Mouse (Mus musculus) testis, postnatal 10 days (tissue): ENCODE measurements around the gene Pank4.
A peak's percentile ranks its signal among the peaks of the same experiment; 100 is the strongest.

Experiments used
- DNase-seq: peaks from one replicate; pipeline ENCODE4 v3.0.0; 2021; ENCODE audit warnings: low spot score

Gene Pank4

DNA sequence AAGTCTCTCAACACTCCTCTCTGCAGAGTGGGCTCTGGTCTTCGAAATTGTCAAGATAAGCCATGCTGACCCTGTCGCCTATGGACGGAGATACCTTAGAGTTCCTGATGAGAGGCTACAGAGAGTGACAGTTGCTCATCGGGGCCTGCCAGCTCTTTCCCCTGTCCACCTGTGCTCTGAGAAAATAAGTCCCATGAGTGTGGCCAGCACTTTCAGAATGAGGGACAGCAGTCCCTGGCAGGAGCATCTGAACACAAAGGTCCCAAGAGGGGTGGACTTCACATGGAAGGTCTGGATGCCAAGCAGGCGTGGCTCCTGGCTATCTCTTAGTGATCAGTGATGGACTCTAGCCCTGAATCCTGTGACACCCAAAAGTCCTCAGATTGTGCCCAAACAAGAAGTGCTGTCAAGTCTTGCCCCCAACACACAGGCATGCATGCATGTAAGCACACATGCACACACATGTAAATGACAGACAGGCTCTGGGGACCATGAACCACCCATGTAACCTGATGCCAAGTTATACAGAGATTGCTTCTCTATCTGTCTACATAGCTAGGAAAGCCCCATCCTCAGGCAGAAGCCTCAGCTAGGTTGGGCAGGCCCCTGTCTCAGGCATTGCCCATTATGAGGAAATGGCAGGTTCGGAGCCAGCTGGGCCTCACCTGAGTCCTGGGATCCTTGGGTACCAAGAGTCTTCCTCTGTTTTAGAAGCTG is 20.4 kb upstream of the Pank4 start:
- no peak for DNase-seq

DNA sequence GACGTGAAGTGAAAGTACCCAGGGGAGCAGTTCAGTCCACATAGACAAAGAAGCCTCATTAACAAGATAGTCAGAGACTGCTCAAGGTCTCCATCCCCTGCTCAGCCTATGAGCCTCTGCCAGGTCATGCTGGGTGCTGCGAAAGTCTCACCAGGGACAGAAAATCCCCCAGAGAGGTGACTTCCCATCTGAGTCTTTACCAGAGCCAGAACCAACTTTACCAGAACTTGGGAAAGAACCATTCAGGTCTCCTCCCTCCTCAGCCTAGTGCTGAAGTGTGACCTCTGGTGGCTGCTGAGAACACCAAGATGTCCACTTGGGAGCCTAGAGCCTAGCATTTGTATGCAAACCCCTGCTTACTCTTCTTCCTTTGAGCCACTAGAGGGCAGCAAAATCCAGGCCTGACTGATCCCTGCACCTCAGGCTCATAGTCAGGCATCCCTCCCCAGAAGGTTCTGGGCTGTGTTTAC is 19.8 kb upstream of the Pank4 start:
- peak; percentile 77 for DNase-seq

DNA sequence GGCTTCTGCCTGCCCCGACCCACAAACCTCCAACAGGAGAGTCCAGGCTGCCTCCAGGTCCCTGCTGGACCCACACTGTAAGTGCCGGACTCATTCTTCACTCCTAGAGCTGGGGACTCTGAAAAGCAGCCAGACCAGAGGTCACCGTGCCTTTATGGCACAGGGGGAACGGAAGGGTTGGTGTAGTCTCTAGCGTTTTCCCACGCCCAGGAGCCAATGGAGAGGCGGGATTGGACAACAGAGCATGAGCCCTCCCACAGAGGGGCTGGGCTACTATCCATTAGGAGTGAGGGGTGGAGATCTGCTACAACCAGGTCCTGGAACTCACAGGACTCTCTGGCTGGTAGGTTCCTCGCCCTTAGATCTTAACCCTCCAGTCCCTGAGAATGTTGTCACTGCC is 17.6 kb upstream of the Pank4 start:
- peak; percentile 75 for DNase-seq

DNA sequence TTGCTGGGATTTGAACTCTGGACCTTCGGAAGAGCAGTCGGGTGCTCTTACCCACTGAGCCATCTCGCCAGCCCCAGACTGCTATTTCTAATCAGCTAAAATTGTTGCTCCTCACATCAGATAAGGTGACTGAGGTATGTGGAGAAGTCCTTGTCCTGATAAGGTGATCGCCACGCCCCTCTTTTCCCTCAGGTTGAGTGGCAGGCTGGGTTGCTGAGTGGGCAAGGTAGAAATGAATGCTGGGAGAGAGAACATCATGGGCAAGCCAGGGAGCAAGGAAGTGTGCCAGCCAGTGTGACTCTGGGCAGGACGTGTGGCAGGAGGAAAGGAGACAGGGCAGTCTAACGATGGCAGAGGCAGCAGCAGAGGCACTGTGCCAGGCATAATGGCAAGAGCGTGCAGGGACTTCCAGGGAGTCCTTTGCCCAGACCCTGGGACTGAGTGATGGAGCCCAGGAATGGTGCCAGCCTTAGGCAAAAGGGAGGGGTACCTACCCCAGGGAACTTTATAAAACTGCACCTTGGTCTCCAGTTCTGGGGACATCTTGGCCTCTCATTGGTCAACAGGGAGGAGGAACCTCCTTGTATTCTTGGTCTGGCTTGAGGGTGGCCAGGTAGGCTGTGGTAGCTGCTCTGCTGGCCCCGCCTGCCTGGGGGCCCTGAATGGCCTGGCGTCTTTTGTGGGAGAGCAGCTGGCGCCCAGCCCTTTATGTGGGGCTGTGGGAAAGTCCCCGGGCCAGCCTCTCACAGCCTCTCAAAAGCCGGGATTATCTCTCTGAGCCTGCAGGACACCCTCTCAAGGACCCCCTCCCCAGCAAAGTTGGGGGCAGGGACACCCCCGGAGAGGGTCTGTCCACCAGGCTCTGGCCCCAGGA is 15.6 kb upstream of the Pank4 start:
- no peak for DNase-seq

DNA sequence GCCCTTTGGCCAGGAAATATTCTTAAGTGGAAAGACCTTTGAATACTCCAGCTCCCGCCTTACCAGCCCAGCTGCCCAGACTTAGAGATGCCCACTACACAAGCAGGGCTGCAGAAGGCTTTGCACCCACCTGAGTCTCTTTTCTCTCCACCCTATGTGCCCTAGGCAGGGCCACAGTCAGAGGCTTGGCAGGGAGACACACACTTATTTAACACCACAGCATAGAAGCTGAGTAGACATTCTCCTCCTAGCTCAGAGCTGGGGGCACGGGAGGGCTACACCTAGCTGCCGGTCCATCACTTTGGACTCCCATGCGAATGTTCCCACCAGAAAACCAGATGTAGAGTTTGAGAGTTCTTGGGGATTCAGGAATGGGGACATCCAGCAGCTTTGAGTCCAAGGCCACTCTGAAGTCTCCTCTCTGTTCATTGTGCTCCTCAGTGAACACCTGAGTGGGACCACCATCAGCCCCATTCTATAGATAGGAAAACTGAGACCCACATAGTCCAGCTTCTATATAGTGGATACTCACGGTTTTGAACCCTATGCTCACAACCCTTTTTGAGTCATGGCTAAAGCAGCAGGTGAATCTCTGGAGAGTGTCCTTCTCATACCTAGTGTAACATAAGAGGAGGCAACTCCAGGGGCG is 14.9 kb upstream of the Pank4 start:
- no peak for DNase-seq

DNA sequence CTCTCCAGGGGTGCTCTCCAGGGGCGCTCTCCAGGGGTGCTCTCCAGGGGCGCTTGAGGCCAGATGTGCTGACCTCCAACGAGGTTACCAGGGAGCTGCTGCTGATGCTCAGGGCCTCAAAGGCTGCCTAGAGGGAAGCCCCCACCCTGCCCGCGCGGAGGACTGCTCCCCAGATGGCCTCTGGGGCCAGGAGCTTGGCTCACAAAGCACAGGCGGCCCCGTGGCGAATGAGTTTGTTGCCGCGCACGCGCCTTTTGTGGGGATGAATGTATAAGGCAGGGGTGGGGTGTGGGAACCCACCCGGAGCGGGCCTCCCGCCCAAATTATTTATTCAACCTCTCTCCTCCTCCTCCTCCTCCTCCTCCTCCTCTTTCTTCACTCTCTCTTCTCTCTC is 14.3 kb upstream of the Pank4 start:
- no peak for DNase-seq

DNA sequence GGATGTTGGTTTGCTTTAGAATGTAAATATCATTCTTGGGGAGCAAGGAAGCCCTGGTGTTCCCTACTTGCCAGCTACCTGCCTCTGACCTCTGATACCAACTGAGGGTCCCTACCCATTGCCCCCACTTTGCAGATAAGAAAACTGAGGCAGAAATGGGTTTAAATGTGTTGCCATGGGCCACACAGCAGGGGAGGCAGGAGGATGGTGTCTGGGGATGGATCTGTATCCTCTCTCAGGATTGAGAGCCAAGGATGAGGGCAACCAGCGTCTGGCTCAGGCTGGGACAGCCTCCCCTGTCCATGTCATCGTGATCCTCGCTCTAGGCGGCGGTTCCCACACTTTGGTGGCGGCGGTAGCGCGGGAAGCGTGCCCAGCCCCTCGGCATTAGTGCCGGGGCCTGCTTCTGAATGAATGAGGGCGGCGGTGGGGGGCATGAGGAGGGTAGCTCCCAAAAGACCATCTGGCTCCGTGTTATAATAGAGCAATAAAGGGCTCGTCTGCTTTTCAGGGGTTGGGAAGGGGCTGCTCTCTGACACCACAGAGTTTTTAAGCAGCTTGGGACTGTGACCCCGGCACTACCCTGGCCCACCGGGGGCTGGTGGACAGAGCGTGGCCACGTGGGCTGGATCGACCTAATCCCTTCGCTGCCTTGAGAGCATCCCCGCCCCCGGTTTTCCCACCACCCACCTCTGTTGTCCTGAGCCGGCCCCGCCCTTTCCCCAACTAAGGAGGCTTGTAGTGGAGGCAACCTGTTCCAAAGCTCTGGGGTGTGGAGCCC is 11.3 kb upstream of the Pank4 start:
- DNase-seq: no peak

DNA sequence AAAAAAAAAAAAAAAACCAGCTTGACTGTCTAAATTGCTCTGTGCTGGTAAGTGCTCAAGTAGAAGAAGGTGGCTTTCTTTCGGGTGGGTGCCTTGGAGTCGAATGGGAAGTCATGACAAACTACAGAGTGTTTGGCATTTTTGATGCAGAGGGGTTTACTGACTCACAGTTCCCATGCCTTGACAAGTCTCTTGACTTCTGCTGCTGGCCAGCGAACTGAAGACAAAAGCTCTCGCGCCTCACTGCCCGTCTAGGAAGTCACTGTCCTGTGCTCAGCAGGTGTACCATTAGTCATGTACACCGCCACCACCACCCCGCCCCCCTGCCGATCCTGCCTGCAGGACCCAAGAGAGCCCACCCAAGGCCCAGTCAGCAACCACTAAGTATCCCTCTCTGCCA is 7.3 kb upstream of the Pank4 start:
- DNase-seq: no peak

DNA sequence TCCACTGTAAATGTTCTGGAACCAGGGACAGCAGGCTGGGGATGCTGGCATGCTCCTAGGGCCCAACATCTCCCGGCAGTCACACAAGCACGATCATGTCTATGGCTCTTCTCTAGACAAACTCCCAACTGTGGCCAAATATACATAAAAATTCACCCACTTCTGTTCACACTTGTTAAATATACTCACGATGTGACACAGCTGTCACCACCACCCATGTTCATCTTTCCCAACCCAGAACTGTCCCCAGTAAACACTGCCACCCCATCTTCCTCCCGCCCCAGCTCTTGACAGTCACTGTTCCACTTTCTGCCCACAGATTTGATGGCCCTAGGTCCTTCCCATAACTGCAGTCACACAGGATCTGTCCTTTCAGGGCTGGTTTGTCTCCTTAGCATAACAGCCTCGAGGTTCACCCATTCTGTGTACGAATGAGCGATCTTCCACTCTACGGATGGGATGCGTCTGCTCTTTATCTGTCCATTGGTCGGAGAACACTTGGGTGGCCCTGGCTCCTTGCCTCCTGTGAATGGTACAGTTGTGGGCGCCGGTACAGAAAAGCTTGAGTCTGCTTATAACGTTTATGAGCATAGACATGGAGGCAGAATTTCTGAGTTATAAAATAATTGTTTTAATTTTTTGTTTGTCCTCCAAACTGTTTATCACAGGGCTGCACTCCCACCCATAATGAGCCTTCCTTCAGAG is 6.5 kb upstream of the Pank4 start:
- no peak for DNase-seq

DNA sequence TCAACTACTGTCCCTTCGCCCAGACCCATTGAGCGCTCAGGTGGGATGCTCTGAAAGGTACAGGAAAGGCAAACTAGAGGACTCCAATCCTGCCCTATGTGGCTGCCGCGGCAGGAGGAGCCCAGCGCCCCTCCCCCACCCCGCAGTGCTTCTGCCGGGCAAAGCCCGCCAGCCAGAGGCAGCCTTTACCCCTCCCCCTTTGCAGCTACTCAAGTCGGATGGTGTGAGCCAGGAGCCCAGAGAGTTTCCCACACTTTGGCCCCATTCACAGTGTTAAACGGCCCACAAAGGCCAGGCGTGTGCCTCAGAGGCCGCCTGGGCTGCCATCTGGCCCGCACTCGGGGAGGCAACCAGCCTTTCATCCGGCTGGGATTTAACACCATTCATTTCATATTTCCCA is 5.8 kb upstream of the Pank4 start:
- peak; percentile 64 for DNase-seq

DNA sequence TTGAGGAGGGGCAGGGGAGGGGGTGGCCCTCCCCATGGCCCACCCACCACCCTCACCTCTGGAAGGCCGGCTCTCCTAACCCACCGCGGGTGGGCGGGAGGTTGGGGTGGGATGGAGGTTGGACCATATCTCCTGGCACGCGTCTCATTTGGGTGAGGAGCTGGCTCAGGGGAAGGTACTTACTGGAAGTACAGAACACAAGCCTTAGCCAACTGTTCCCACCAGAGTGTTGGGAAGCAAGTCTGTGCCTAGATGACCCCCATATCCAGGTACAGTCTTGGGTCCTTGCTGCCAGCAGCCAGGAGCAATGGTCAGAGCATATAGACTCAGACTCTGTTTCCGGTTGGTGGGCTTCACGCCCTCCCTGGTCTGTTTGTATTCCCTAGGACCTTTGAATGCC is 5.3 kb upstream of the Pank4 start:
- DNase-seq: no peak

DNA sequence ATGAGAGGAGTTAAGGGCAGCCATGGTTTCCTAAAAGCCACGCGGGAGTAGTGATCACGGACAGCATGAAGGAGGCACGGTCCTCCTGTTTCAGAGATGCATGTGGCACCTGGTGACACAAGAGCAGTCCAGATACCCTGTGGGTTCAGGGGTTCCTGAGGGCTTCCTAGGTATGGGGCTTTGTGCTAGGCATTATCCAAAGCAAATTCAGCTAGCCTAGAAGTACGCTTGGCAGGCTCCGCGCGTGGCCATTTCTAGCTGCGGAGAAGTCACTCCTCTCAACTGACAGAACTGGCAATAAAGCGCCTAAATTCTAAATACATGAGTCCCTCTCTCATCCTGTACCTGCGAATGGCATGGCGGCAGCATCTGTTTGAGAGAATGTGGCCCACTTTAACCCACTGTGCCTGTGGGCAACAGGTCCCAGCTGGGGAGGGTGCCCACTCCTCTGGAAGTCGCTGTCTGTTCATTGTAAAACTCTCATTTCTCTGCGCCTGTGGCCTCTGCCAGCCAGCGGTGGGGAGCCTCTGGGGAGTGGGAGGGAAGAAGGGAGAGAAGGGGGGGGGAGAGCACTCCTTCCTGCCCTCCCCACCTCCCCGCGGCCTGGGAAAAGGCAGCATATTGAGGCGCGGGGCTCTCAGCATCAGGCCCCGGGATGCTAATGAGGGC is 3.8 kb upstream of the Pank4 start:
- DNase-seq: no peak

DNA sequence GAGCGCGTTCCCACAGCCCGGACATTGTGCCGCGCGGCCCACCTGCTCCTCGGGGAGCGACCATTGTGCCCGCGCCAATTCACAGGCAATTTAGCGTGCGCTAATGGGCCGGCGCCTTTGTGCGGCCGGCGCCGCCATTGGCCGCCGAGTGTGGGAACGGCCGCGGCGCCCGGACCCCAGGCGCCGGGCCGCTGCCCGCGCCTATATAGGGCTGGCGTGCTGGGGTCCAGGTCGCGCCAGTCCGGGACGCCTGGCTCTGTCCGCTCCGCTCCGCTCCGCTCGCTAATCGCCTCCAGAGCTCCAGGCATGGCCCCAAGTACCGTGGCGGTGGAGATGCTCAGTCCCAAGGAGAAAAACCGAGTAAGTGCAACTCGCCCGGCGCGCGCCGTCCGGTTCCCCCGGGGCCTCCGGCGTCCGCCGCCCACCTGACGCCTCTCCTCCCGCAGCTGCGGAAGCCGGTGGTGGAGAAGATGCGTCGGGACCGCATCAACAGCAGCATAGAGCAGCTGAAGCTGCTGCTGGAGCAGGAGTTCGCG is 3.2 kb upstream of the Pank4 start, which contains the start of gene Hes5:
Hes5 (plus strand) TSS at position 234 of the 536 bp plus-strand sequence.
- no peak for DNase-seq

DNA sequence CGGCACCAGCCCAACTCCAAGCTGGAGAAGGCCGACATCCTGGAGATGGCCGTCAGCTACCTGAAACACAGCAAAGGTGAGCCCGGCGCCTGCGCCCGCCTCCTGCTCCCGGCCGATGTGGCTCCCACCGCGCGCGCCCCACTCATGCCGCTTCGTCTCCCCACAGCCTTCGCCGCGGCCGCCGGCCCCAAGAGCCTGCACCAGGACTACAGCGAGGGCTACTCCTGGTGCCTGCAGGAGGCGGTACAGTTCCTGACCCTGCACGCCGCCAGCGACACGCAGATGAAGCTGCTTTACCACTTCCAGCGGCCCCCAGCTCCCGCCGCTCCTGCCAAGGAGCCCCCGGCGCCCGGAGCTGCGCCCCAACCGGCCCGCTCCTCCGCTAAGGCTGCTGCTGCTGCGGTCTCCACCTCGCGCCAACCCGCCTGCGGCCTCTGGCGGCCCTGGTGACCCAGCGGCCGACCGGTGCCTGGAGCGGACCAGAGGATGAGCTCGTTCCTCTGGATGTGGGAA is 2.6 kb upstream of the Pank4 start:
- peak; percentile 63 for DNase-seq

DNA sequence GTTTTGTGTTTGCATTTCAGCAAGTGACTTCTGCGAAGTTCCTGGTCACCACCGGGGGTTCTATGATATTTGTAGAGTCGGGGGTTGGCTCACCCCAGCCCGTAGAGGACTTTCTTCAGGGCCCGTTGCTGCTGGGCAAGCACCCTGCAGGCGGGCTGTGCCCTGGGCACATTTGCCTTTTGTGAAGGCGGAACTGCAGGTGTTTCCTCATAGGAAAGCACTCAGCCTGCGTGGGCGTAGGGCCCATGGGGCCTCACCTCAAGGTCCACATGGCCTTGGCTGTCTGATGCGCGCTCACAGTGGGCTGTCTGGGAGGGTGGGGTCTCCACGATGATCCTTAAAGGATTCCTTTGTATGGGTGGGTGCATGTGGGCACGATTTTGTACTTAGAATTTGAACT is 2.0 kb upstream of the Pank4 start:
- no peak for DNase-seq

DNA sequence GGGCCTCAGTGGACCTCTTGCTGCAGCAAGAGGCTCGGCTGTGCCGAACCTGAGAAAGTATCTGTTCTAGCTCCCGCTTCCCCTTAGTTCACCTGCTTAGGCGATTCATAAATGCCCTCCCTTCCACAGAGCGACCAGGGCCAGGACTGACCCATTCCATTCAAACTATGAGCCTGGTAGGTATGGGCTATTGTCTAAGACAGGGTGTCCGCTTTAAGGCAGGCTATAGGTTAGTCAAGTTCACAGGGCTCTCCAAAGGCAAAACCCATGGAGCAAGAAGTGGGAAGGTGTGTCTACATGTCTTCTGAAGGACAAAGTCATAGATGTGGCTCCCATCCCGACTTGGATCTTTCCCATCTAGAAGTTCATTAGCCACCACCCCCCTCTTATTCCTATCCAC is 1.2 kb upstream of the Pank4 start:
- DNase-seq: no peak

DNA sequence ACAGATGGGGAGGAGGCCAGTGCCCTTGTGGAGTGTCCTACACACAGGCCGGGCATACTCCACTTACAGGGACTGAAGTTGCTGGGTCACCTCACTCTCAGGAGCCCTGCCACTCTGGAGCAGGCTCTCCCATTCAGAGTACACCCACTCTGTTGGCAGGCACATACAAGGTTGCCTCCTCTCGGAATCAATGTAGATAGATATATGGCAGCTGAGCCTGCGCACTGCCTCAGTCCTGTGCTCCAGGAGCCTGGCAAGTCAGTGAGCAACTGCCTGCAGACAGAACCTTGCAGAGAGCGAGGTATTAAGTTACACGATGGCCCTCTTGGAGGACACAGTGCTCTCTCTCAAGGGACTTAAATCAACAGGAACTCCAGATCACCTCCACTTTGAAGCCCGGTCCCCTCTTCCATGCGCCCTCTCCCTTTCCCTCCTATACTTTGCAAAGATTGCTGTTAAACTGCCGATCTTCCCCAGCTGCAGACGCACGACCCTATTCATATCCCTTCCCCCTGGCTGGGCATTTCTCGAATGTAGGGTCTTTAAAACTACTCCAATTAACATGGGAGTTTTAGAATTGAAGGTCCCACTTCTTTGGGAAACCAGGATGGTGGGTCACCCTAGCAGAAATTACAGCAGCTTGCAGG is 610 bp upstream of the Pank4 start:
- DNase-seq: no peak

DNA sequence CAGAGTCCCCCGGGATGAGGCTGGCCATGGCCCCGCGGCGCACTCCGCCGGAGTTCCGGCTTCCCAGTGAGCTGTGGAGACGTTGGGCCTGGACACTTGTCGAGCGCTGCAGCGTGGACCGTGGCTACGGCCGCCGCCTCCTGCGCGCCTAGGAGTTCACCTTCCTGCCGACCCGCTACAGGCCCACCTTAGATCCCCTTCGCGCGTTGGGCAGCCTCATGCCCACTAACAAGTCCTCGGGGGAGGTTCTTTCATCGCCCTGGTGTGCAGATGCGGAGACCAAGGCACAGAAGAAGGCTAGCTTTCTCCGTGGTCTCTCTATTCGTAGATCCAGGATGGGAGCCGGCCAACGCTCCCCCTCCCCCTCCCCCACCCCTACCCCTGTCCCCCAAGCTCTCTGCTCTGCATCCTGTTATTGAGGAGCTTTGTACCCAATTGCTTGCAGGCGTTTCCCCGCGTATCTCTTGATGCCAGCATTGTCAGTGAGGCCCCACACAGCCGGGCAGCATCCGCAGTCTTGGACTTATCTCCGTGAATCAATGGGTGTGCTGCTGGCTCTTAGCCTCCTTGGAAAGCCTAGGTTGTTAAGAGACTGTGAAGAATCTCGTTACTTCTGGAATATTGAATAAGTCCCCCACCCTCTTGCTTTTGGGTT is 785 bp downstream of the Pank4 start:
- DNase-seq: no peak

DNA sequence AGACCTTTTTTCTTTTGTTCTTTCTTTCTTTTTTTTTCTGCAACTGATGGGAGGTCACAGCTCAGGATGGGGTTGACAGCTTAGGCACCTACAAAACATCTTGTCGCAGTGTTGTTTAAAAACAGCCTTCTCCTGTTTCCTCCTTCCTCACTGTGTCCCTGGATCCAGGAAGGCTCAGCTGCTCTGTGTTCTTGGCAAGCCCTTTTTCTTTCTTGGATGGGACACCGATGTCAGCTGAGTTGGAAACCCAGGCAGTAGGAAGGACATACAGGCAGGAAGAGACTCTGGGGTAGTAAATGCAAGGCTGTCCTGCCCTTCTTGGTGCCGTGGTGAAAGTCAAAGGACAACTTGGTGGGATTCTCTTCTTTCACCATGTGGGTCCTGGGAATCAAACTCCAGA is 1.9 kb downstream of the Pank4 start:
- no peak for DNase-seq
